Mouse (Mus musculus) MEL (cell line): ENCODE measurements at regions not wholly inside any gene's neighbourhood (a gene's known extent, or its start where the extent isn't known, plus 50 kb on each side); places are given as distances from the start of the nearest gene placed in this dataset.

Experiments
- BHLHE40 ChIP-seq: IDR thresholded peaks from 2 replicates; pipeline ENCODE4 v1.6.1; 2012; ENCODE audit warnings: low read depth, mild to moderate bottlenecking, inconsistent platforms, low read length, improper control_type of control experiment, borderline replicate concordance
- CTCF ChIP-seq, 3 experiments: IDR thresholded peaks in 2 of 3; conservative IDR thresholded peaks in 1 of 3; 2 replicates each; pipeline ENCODE4 v1.5.1; 2011 to 2012; ENCODE audit warnings: low read length in 3 of 3, low read depth in 2 of 3, mild to moderate bottlenecking in 2 of 3, improper control_type of control experiment in 1 of 3, inconsistent platforms in 1 of 3, mixed read lengths in 1 of 3, moderate library complexity in 1 of 3; ENCODE audit not compliant: control insufficient read depth in 1 of 3, insufficient read depth in 1 of 3, poor library complexity in 1 of 3, severe bottlenecking in 1 of 3
- NRF1 ChIP-seq: IDR thresholded peaks from 2 replicates; pipeline ENCODE4 v1.6.1; 2014; ENCODE audit warnings: low read depth, mild to moderate bottlenecking, inconsistent platforms, low read length, improper control_type of control experiment, moderate library complexity; ENCODE audit not compliant: poor library complexity, insufficient read depth, severe bottlenecking
- POLR2A ChIP-seq, 2 experiments: IDR thresholded peaks; 2 replicates each; pipeline ENCODE4 v1.6.1; 2011 to 2012; ENCODE audit warnings: low read length in 2 of 2, mild to moderate bottlenecking in 2 of 2, control low read depth in 1 of 2, improper control_type of control experiment in 1 of 2, low read depth in 1 of 2, moderate library complexity in 1 of 2; ENCODE audit not compliant: control insufficient read depth in 1 of 2, insufficient read depth in 1 of 2, poor library complexity in 1 of 2
- RAD21 ChIP-seq: IDR thresholded peaks from 2 replicates; pipeline ENCODE4 v1.6.1; 2011; ENCODE audit warnings: mild to moderate bottlenecking, low read depth, low read length, improper control_type of control experiment
- TBP ChIP-seq: IDR thresholded peaks from 2 replicates; pipeline ENCODE4 v1.8.0; 2011; ENCODE audit warnings: low read depth, low read length, improper control_type of control experiment
- ZC3H11A ChIP-seq: IDR thresholded peaks from 2 replicates; pipeline ENCODE4 v1.6.1; 2012; ENCODE audit warnings: low read depth, mild to moderate bottlenecking, inconsistent platforms, low read length, improper control_type of control experiment

DNA sequence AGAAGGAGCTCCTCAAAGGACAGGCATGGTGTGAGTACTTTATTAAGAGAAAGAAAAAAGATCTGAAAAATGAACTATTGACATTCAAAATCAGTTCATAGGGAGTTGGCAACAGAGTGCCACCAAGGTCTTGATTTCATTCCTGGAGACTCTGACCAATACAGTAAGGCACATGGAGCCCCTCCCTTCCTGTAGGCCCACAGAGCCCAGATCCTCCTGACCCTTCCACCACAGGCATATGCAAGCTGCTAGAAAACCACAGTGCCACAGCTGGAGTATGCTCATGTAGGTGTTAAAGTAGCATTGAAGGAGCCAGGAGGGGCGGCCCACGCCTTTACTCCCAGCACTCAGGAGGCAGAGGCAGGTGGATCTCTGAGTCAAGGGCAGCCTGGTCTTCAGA lies 63.7 kb downstream of the Mycn start:
- no peak for TF ChIP-seq BHLHE40
- TF ChIP-seq CTCF (IDR thresholded peaks at IDR 0.05 in 2 of 3, conservative IDR thresholded peaks at IDR 0.05 in 1 of 3; ENCODE audit: control insufficient read depth in 1 of 3, insufficient read depth in 1 of 3, low read depth in 2 of 3, low read length in 3 of 3, poor library complexity in 1 of 3, severe bottlenecking in 1 of 3) = no peak
- TF ChIP-seq RAD21 = no peak
- TF ChIP-seq POLR2A (IDR thresholded peaks at IDR 0.05; ENCODE audit: control insufficient read depth in 1 of 2, insufficient read depth in 1 of 2, low read depth in 1 of 2, low read length in 2 of 2, poor library complexity in 1 of 2) = no peak
- no peak for TF ChIP-seq ZC3H11A
- TF ChIP-seq TBP = no peak
- no peak for TF ChIP-seq NRF1
